Mouse (Mus musculus) bone marrow, adult 2 months (tissue): ENCODE results near the gene Plcb4. TPM values are rescaled to one million over a fixed set of nuclear protein-coding genes. Genes with fewer than 3 reads are reported as not detected.

Source experiments
- H3K27ac ChIP-seq: fragments of 200-500 bp; 2 replicates; pipeline ENCODE4 v1.5.1; 2012; ENCODE audit warnings: low read depth, mild to moderate bottlenecking, control low read depth, inconsistent platforms, low read length; ENCODE audit not compliant: control insufficient read depth, poor library complexity, insufficient read depth
- H3K4me1 ChIP-seq: fragments of 200-500 bp; 2 replicates; pipeline ENCODE4 v1.6.1; 2011; ENCODE audit warnings: low read length; ENCODE audit not compliant: control insufficient read depth, insufficient read depth
- H3K4me3 ChIP-seq: fragments of 200-500 bp; replicated peaks from 2 replicates; pipeline ENCODE3; 2011; ENCODE audit warnings: mild to moderate bottlenecking, low read depth, low read length, control low read depth; ENCODE audit not compliant: control insufficient read depth
- CTCF ChIP-seq: fragments of 200-500 bp; IDR thresholded peaks from 2 replicates; pipeline ENCODE4 v1.5.1; 2011; ENCODE audit warnings: low read length, control low read depth; ENCODE audit not compliant: control insufficient read depth, insufficient read depth
- POLR2A ChIP-seq: fragments of 200-500 bp; IDR thresholded peaks from 2 replicates; pipeline ENCODE4 v1.6.1; 2011; ENCODE audit warnings: low read depth, mild to moderate bottlenecking, control low read depth, low read length, borderline replicate concordance; ENCODE audit not compliant: control insufficient read depth
- WGBS: fragments of 180-500 bp; shearing (Covaris S2); methylation state at CpG from one replicate; pipeline ENCODE4 v1.1.7; 2018; 5-methylcytosine and 5-hydroxymethylcytosine counted together
- polyA plus RNA-seq: library from polyadenylated mRNA; stranded (reverse); fragments of >200 nt; gene quantifications from 2 replicates; pipeline ENCODE4 v1.2.4, GENCODE M21; 2011; ENCODE audit warnings: low replicate concordance; ENCODE audit not compliant: missing spikeins, insufficient read depth, insufficient read length

The Plcb4 gene
- polyA plus RNA-seq, 1 experiment: 12.1 TPM

DNA sequence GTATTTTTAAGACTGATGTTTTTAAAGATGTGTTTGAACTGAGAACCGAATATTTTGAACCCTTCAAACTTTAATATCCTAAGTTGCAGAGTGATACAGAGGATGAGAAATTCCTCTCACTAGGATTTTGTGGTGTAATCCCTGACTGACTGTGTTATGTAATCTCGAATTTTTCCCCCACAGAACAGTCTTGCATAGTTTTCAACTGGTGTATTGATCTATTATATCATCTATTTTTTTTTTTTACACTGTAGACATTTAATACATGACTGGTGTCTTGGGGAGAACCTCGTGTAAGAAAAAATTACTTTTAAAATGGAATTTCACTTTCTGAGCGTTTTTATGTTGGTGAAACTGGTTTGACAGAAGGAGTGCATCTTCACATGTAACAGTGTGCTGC, 2.0 kb downstream of the Plcb4 start:
- Histone ChIP-seq H3K4me1 (no peaks in the 10 kb centered on the region; the same call in 1 of the 2 replicates), H3K27ac (no peak overlapping the region)
- 70% methylated on average over 4 of the region's 4 CpGs for WGBS

DNA sequence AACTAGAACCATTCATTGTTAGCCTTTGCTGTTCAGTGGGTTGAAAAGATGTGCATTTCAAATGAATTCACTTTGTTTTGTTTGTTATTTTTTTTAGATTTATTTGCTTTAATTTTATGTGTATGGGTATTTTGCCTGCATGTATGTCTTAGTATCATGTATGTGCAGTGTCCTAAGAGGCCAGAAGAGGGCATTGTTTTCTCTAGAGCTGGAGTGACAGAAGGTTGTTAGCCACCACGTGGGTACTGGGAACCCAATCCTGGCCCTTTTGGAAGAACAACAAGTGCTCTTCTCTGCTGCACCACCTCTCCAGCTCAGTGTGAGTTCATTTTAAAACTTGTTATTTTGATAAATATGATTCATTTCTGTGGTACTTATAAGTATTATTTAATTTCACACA, 5.0 kb downstream of the Plcb4 start:
- TF ChIP-seq POLR2A: no peak
- TF ChIP-seq CTCF: no peak
- WGBS: 86% methylated on average over 1 of the region's 1 CpGs
- Histone ChIP-seq H3K4me3 (no peak overlapping the region), H3K4me1 (no peaks in the 10 kb centered on the region; the same call in 1 of the 2 replicates), H3K27ac (no peak overlapping the region)

More for the DNA sequence above, 2.0 kb downstream of the Plcb4 start:
- TF ChIP-seq CTCF (no peak), POLR2A (no peak)
- H3K4me3 ChIP-seq: no peak overlapping the region

DNA sequence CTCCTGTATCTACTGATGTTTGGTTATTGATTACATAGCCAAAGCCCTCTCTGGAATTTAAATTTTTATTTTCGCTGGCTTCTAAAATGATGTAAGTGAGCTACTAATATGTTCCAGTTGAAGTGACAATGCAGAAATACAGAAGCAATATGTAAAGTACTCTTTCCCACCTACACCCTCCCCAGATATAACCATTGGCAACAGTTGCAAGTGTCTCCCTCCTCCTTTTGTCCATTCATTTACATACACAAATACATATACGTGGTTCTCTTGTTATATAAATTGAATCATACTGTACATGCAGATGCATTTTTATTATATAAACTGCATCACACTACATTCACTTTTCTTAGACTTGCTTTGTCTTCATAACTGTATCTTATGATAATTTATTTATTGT, 8.7 kb downstream of the Plcb4 start:
- TF ChIP-seq CTCF (no peak), POLR2A (no peak)
- Histone ChIP-seq H3K4me3 (no peak overlapping the region), H3K4me1 (no peaks in the 10 kb centered on the region), H3K27ac (no peak overlapping the region)
- WGBS: 82% methylated on average over 2 of the region's 2 CpGs

DNA sequence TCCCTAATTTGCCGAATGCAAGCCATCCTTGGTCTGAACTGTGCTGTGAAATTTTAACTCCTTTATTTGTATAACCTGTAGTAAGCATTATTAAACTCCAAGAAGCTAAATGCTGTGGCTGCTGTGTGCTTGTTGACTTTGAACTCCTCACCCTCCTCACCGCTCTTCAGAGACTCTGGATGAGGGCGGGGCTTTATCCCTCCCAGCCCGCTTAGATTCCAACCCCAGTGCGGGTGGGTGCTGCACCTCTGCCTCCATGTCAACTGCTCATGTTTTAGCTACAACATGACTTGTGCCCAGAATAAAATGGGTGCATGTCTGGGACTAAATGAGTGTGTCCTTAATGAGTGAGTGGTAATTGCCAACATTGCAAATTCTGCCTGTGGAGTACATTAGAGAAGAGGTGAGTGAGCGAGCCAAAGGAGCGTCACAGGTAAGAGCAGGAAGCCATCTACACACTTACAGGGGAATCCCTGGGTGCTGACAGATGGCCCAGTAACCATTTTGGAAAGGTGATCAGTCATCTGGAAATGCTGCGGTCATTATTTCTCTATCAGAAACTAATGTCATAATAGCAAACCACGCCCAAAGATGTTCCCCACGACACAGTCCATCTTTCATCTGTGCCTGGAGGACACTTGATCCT, 13.8 kb downstream of the Plcb4 start:
- Histone ChIP-seq H3K4me3 (no peak overlapping the region), H3K27ac (no peak overlapping the region), H3K4me1 (no peaks in the 10 kb centered on the region)
- 84% methylated on average over 10 of the region's 10 CpGs for whole genome bisulfite sequencing
- no peak for TF ChIP-seq CTCF
- TF ChIP-seq POLR2A: no peak

DNA sequence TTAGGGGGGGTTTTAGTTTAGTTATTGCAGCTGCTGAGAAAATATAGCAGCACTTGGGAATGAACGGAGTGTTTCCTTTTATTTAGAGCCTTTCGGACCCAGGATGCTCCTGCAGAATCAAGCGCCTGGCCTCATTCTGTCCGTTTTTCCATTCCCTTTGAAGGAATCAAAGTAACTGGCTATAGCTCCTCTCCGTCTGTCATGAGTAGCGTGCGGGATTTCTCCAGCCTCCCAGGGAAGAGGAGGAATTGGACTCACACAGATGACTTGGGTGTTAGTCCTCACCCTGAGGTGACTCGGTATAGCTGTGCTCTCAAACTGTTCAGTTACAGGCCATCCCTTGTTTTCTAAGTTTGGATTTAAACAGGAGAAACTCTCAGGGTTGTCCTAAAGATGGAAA, 14.8 kb downstream of the Plcb4 start:
- no peak overlapping the region for H3K4me3 ChIP-seq
- no peak overlapping the region for H3K27ac ChIP-seq
- WGBS: 93% methylated on average over 8 of the region's 8 CpGs
- no peaks in the 10 kb centered on the region for H3K4me1 ChIP-seq
- TF ChIP-seq CTCF (no peak), POLR2A (no peak)

DNA sequence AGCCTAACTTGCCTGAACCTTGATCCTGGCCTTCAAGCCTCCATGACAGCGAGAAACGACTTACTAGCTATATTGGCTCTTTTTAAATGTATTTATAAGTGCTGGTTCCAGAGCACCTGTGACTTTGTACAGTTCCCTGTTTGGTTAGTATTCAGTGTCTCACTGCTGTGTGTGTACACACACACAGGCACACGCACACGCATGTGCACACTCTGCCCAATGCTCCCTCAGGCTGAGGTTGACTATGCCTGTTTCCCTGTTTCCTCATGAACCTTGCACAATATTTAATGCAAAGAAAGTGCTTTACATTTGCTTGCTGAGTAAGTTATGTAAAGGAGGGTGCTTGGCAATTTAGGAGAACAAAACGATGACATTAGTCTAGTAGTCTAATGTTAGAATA, 16.5 kb downstream of the Plcb4 start:
- Histone ChIP-seq H3K27ac (no peak overlapping the region), H3K4me1 (no peaks in the 10 kb centered on the region; the same call in 1 of the 2 replicates), H3K4me3 (no peak overlapping the region)
- WGBS: 73% methylated on average over 5 of the region's 5 CpGs
- TF ChIP-seq CTCF (no peak), POLR2A (no peak)

DNA sequence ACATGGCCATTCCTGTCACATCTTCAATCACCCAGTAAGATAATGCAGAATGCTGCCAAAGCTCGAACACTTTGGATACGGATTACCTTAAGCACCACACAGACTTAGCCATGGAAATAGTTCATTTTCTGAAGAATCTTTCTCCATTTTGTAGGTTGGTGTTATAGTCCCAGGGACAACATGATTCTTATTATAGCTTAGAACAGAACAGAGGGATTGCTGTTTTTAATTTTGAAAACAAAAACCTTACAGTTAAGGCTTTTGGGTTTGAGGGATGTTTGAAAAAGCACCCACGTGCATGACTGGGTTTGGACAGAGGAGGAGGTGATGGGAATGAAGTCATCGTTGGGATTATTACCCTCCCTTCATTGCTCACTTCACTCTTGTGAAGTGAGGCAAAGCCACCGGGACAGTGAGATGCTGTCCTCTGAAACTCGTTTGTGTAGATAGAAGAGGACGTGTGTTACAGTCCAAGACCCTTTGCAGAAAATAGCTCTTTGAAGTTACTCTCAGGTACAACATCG, 18.2 kb downstream of the Plcb4 start:
- TF ChIP-seq POLR2A (no peak), CTCF (no peak)
- Histone ChIP-seq H3K4me3 (no peak overlapping the region), H3K27ac (no peak overlapping the region), H3K4me1 (no peaks in the 10 kb centered on the region; the same call in 1 of the 2 replicates)
- WGBS: 82% methylated on average over 8 of the region's 8 CpGs

DNA sequence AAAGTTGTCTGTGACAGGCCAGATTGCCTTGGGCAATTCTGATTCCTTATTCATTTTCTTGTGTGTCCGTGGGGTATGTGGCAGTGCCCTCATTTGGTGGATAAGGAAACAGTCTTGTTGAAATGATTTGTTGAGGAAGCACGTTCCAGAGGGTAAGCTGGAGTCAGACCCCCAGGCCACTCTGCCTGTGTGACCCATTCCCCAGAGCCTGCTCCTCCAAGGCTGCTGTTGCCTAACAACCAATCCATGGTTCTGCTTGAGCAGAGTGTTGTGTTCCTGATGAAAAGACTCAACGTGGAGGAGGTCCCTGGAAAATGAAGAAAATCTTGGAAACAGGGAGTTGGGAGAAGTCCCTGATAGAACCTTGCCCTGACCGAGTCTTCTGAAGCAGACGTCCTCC, 18.8 kb downstream of the Plcb4 start:
- H3K27ac ChIP-seq: no peak overlapping the region

DNA sequence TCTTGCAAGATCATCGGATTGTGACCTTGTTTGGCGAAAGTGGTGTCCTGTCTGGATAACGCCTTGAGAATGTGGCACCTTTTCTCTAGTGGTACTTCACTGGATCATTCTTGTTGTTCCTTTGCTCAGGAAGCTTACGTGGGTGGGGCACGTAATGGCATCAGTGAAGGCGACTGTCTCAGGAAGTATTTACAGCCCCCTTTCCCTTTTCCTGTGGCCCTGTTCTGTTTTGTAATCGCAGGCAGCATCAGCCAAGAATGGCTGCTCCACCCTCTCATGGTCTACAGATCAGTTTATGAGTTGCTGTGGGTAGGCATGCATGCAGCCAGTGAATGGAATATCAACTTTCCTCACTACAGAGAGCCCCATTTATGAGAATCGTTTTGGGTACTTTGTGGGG, 21.2 kb downstream of the Plcb4 start:
- Histone ChIP-seq H3K4me3 (no peak overlapping the region), H3K4me1 (no peaks in the 10 kb centered on the region; the same call in 1 of the 2 replicates), H3K27ac (no peak overlapping the region)
- 65% methylated on average over 8 of the region's 8 CpGs for WGBS
- TF ChIP-seq CTCF (no peak), POLR2A (no peak)

More for the DNA sequence above, 18.8 kb downstream of the Plcb4 start:
- TF ChIP-seq CTCF (no peak), POLR2A (no peak)
- 77% methylated on average over 5 of the region's 5 CpGs for WGBS
- Histone ChIP-seq H3K4me3 (no peak overlapping the region), H3K4me1 (no peaks in the 10 kb centered on the region; the same call in 1 of the 2 replicates)
